Mouse (Mus musculus) heart, embryonic 10.5 days (tissue): ENCODE measurements around the gene Dnmbp. TPM values are rescaled to one million over a fixed set of nuclear protein-coding genes. Genes with fewer than 3 reads are reported as not detected.
A peak's percentile ranks its signal among the peaks of the same experiment; 100 is the strongest.
"Not testable (repeated sequence)": the region's sequence is repeated elsewhere in the genome, so short reads cannot be mapped to it uniquely, and the experiment has no call there.

Experiments used
- DNase-seq: peaks from one replicate; pipeline ENCODE4 v3.0.0-alpha.2; 2017; ENCODE audit warnings: low spot score
- H3K27ac ChIP-seq: fragments of 300-500 bp; sonication (generic); 2 replicates; pipeline ENCODE4 v1.5.1; 2016; ENCODE audit warnings: mild to moderate bottlenecking
- H3K27me3 ChIP-seq: fragments of 300-500 bp; sonication (generic); 2 replicates; pipeline ENCODE4 v1.6.1; 2016; ENCODE audit warnings: mild to moderate bottlenecking; ENCODE audit not compliant: poor library complexity, insufficient read depth, severe bottlenecking
- H3K36me3 ChIP-seq: fragments of 300-500 bp; sonication (generic); 2 replicates; pipeline ENCODE4 v1.6.1; 2016; ENCODE audit warnings: mild to moderate bottlenecking, moderate library complexity
- H3K4me1 ChIP-seq: fragments of 300-500 bp; sonication (generic); 2 replicates; pipeline ENCODE4 v1.6.1; 2016; ENCODE audit warnings: mild to moderate bottlenecking
- H3K4me3 ChIP-seq: fragments of 300-500 bp; sonication (generic); 2 replicates; pipeline ENCODE4 v1.5.1; 2016; ENCODE audit warnings: mild to moderate bottlenecking, moderate library complexity
- H3K9me3 ChIP-seq: fragments of 300-500 bp; sonication (generic); 2 replicates; pipeline ENCODE4 v1.6.1; 2016; ENCODE audit warnings: mild to moderate bottlenecking, moderate library complexity
- WGBS: fragments of 180-500 bp; shearing (Covaris S2); methylation state at CpG from one replicate; pipeline ENCODE4 v1.1.7; 2016; 5-methylcytosine and 5-hydroxymethylcytosine counted together
- polyA plus RNA-seq: library from polyadenylated mRNA; unstranded; fragments of >200 nt; fragmentation: Nextera tagmentation; extraction: Ambion mirVana; gene quantifications from 2 replicates; pipeline ENCODE4 v1.2.1, GENCODE M21; 2016

Dnmbp gene
- polyA plus RNA-seq, 1 experiment from 2014 or later, result 15.1 TPM

- WGBS, result 63% methylated on average over 9 of the region's 9 CpGs
- DNase-seq, result no peak
- H3K36me3 ChIP-seq, result no peaks in the 10 kb centered on the region
- H3K27me3 ChIP-seq, result peaks cover 8% of the 10 kb centered on the region; the same call in 1 of the 2 replicates
- peaks cover 5% of the 10 kb centered on the region; the same call in 1 of the 2 replicates for H3K4me1 ChIP-seq
- peak overlapping the region; percentile 10; the same call in 1 of the 2 replicates for H3K27ac ChIP-seq
- H3K4me3 ChIP-seq, result no peak overlapping the region
- H3K9me3 ChIP-seq, result no peaks in the 10 kb centered on the region
These were observed 22.8 kb upstream of the Dnmbp start for GRCm38 (mm10) chr19:43962795-43963194.

- peaks cover 5% of the 10 kb centered on the region; the same call in 1 of the 2 replicates for H3K4me1 ChIP-seq
- no peak overlapping the region for H3K27ac ChIP-seq
- no peaks in the 10 kb centered on the region for H3K36me3 ChIP-seq
- H3K4me3 ChIP-seq, result no peak overlapping the region
- DNase-seq, result no peak
- H3K9me3 ChIP-seq, result no peaks in the 10 kb centered on the region
- 73% methylated on average over 2 of the region's 2 CpGs for WGBS
- H3K27me3 ChIP-seq, result peaks cover 8% of the 10 kb centered on the region; the same call in 1 of the 2 replicates
These were observed 21.2 kb upstream of the Dnmbp start for GRCm38 (mm10) chr19:43961185-43961584.

- Histone ChIP-seq H3K27me3 (peaks cover 15% of the 10 kb centered on the region), H3K27ac (no peak overlapping the region), H3K4me3 (no peak overlapping the region), H3K9me3 (no peaks in the 10 kb centered on the region), H3K4me1 (peaks cover 5% of the 10 kb centered on the region; the same call in 1 of the 2 replicates), H3K36me3 (no peaks in the 10 kb centered on the region)
- DNase-seq, result no peak
- WGBS, result 86% methylated on average over 11 of the region's 11 CpGs
These were observed 20.0 kb upstream of the Dnmbp start for GRCm38 (mm10) chr19:43960014-43960413.

GRCm38 (mm10) chr19:43959162-43959561, 19.2 kb upstream of the Dnmbp start:
- 18% methylated on average over 2 of the region's 2 CpGs for WGBS

GRCm38 (mm10) chr19:43957881-43958280, 17.9 kb upstream of the Dnmbp start:
- peaks cover 4% of the 10 kb centered on the region; the same call in 1 of the 2 replicates for H3K4me1 ChIP-seq
- WGBS, result 84% methylated on average over 4 of the region's 4 CpGs
- H3K36me3 ChIP-seq, result no peaks in the 10 kb centered on the region
- H3K27me3 ChIP-seq, result peaks cover 15% of the 10 kb centered on the region
- no peak overlapping the region for H3K27ac ChIP-seq
- H3K9me3 ChIP-seq, result no peaks in the 10 kb centered on the region
- no peak overlapping the region for H3K4me3 ChIP-seq
- DNase-seq, result no peak

More at GRCm38 (mm10) chr19:43959162-43959561, 19.2 kb upstream of the Dnmbp start:
- Histone ChIP-seq H3K4me1 (peaks cover 5% of the 10 kb centered on the region; the same call in 1 of the 2 replicates), H3K27ac (no peak overlapping the region), H3K9me3 (no peaks in the 10 kb centered on the region), H3K36me3 (no peaks in the 10 kb centered on the region), H3K4me3 (no peak overlapping the region), H3K27me3 (peaks cover 21% of the 10 kb centered on the region)
- DNase-seq, result peak; percentile 85

- H3K4me3 ChIP-seq, result no peak overlapping the region
- H3K36me3 ChIP-seq, result no peaks in the 10 kb centered on the region
- WGBS, result 25% methylated on average over 4 of the region's 4 CpGs
- no peak for DNase-seq
- H3K4me1 ChIP-seq, result no peaks in the 10 kb centered on the region; the same call in 1 of the 2 replicates
- no peaks in the 10 kb centered on the region for H3K9me3 ChIP-seq
- H3K27ac ChIP-seq, result no peak overlapping the region
- H3K27me3 ChIP-seq, result peaks cover 13% of the 10 kb centered on the region
These were observed 17.4 kb upstream of the Dnmbp start for GRCm38 (mm10) chr19:43957402-43957801.

GRCm38 (mm10) chr19:43955266-43955665, 15.3 kb upstream of the Dnmbp start:
- WGBS, result 70% methylated on average over 5 of the region's 5 CpGs
- no peak overlapping the region for H3K27ac ChIP-seq
- DNase-seq, result no peak
- H3K4me1 ChIP-seq, result no peaks in the 10 kb centered on the region; the same call in 1 of the 2 replicates
- peaks cover 13% of the 10 kb centered on the region for H3K27me3 ChIP-seq
- H3K36me3 ChIP-seq, result no peaks in the 10 kb centered on the region
- no peak overlapping the region for H3K4me3 ChIP-seq
- no peaks in the 10 kb centered on the region for H3K9me3 ChIP-seq

GRCm38 (mm10) chr19:43954864-43955263, 14.9 kb upstream of the Dnmbp start:
- 84% methylated on average over 4 of the region's 4 CpGs for WGBS
- no peaks in the 10 kb centered on the region for H3K36me3 ChIP-seq
- no peaks in the 10 kb centered on the region for H3K9me3 ChIP-seq
- H3K27ac ChIP-seq, result no peak overlapping the region; the same call in 1 of the 2 replicates
- no peak for DNase-seq
- H3K27me3 ChIP-seq, result peaks cover 13% of the 10 kb centered on the region
- H3K4me1 ChIP-seq, result no peaks in the 10 kb centered on the region; the same call in 1 of the 2 replicates
- no peak overlapping the region for H3K4me3 ChIP-seq

GRCm38 (mm10) chr19:43952936-43953335, 12.9 kb upstream of the Dnmbp start:
- H3K4me1 ChIP-seq, DNase-seq, H3K36me3 ChIP-seq, H3K4me3 ChIP-seq, H3K9me3 ChIP-seq, H3K27ac ChIP-seq: not testable (repeated sequence)
- peaks cover 13% of the 10 kb centered on the region for H3K27me3 ChIP-seq
- WGBS, result 78% methylated on average over 8 of the region's 8 CpGs

- Histone ChIP-seq H3K9me3 (no peaks in the 10 kb centered on the region), H3K27ac (no peak overlapping the region), H3K36me3 (no peaks in the 10 kb centered on the region), H3K27me3 (no peaks in the 10 kb centered on the region), H3K4me1 (0 out of 2 replicates have a peak, but pooled peaks cover 3% of the 10 kb centered on the region), H3K4me3 (no peak overlapping the region)
- DNase-seq, result no peak
- 8% methylated on average over 12 of the region's 12 CpGs for WGBS
These were observed 9.3 kb upstream of the Dnmbp start for GRCm38 (mm10) chr19:43949111-43949810.

GRCm38 (mm10) chr19:43944566-43944965, 4.6 kb upstream of the Dnmbp start:
- no peak for DNase-seq
- Histone ChIP-seq H3K36me3 (no peaks in the 10 kb centered on the region), H3K9me3 (no peaks in the 10 kb centered on the region), H3K27me3 (no peaks in the 10 kb centered on the region), H3K4me1 (0 out of 2 replicates have a peak, but pooled peaks cover 8% of the 10 kb centered on the region), H3K27ac (no peak overlapping the region), H3K4me3 (no peak overlapping the region)
- 79% methylated on average over 8 of the region's 8 CpGs for WGBS

GRCm38 (mm10) chr19:43943076-43943475, 3.1 kb upstream of the Dnmbp start:
- Histone ChIP-seq H3K27me3 (no peaks in the 10 kb centered on the region), H3K4me3 (no peak overlapping the region), H3K9me3 (no peaks in the 10 kb centered on the region), H3K36me3 (no peaks in the 10 kb centered on the region), H3K27ac (no peak overlapping the region), H3K4me1 (peaks cover 20% of the 10 kb centered on the region)
- whole genome bisulfite sequencing, result 74% methylated on average over 16 of the region's 16 CpGs
- no peak for DNase-seq

- Histone ChIP-seq H3K4me3 (peak overlapping the region; percentile 82), H3K4me1 (peaks cover 44% of the 10 kb centered on the region), H3K27me3 (no peaks in the 10 kb centered on the region), H3K36me3 (no peaks in the 10 kb centered on the region), H3K9me3 (no peaks in the 10 kb centered on the region), H3K27ac (peak overlapping the region; percentile 92)
- WGBS, result 21% methylated on average over 16 of the region's 16 CpGs
- no peak for DNase-seq
These were observed 721 bp downstream of the Dnmbp start for GRCm38 (mm10) chr19:43939171-43939768.
